Mouse (Mus musculus) spleen, adult 2 months (tissue): ENCODE data around the gene Cdan1. TPM values are rescaled to one million over a fixed set of nuclear protein-coding genes. Genes with fewer than 3 reads are reported as not detected.

Source experiments
- DNase-seq, 2 experiments: peaks; one replicate each; pipeline versions ENCODE4 v3.0.0 to v3.0.0-alpha.2; 2012 to 2021; ENCODE audit warnings: low spot score in 2 of 2, low read depth in 1 of 2
- H3K27ac ChIP-seq: fragments of 200-500 bp; 2 replicates; pipeline ENCODE4 v1.5.1; 2012; ENCODE audit warnings: low read length, inconsistent platforms; ENCODE audit not compliant: insufficient read depth
- H3K27me3 ChIP-seq: fragments of 200-500 bp; 2 replicates; pipeline ENCODE4 v1.6.1; 2012; ENCODE audit warnings: mild to moderate bottlenecking, moderate library complexity, low read length, inconsistent platforms; ENCODE audit not compliant: control insufficient read depth, insufficient read depth
- H3K36me3 ChIP-seq: fragments of 200-500 bp; 2 replicates; pipeline ENCODE4 v1.6.1; 2012; ENCODE audit warnings: mild to moderate bottlenecking, low read length, inconsistent platforms; ENCODE audit not compliant: control insufficient read depth, insufficient read depth
- H3K4me1 ChIP-seq: fragments of 200-500 bp; 2 replicates; pipeline ENCODE4 v1.6.1; 2011; ENCODE audit warnings: inconsistent platforms; ENCODE audit not compliant: control insufficient read depth, insufficient read depth, insufficient read length
- H3K4me3 ChIP-seq: fragments of 200-500 bp; 2 replicates; pipeline ENCODE4 v1.5.1; 2011; ENCODE audit warnings: mild to moderate bottlenecking, inconsistent platforms; ENCODE audit not compliant: insufficient read depth, insufficient read length; ENCODE audit errors: extremely low read depth
- CTCF ChIP-seq: fragments of 200-500 bp; IDR thresholded peaks from 2 replicates; pipeline ENCODE4 v1.5.1; 2011; ENCODE audit warnings: mild to moderate bottlenecking, inconsistent platforms; ENCODE audit not compliant: insufficient read depth, insufficient read length, insufficient replicate concordance; ENCODE audit errors: extremely low read depth
- POLR2A ChIP-seq: fragments of 200-500 bp; IDR thresholded peaks from 2 replicates; pipeline ENCODE4 v1.6.1; 2011; ENCODE audit warnings: low read depth, low read length, inconsistent platforms
- WGBS: fragments of 180-500 bp; shearing (Covaris S2); methylation state at CpG from one replicate; pipeline ENCODE4 v1.1.7; 2018; 5-methylcytosine and 5-hydroxymethylcytosine counted together
- polyA plus RNA-seq: library from polyadenylated mRNA; depleted of rRNA; stranded (reverse); fragments of >200 nt; gene quantifications from 2 replicates; pipeline ENCODE4 v1.2.3, GENCODE M21; 2012

Cdan1 gene
- polyA plus RNA-seq, 1 experiment: 29.7 TPM

GRCm38 (mm10) chr2:120866561-120866960 lies 16.6 kb upstream of the Cdan1 start:
- peak in 1 of 2 experiments; percentile 20 for DNase-seq
- no peak overlapping the region for H3K27ac ChIP-seq
- TF ChIP-seq POLR2A: no peak
- peak; percentile 36; the same call in 1 of the 2 replicates for TF ChIP-seq CTCF
- WGBS: 14% methylated on average over 1 of the region's 1 CpGs
- H3K4me1 ChIP-seq: no peaks in the 10 kb centered on the region
- no peaks in the 10 kb centered on the region for H3K27me3 ChIP-seq
- no peak overlapping the region for H3K4me3 ChIP-seq
- H3K36me3 ChIP-seq: peaks cover 31% of the 10 kb centered on the region

- H3K27ac ChIP-seq: no peak overlapping the region
- no peaks in the 10 kb centered on the region for H3K27me3 ChIP-seq
- WGBS: 98% methylated on average over 1 of the region's 1 CpGs
- H3K4me3 ChIP-seq: no peak overlapping the region
- DNase-seq: no peak
- TF ChIP-seq CTCF (no peak), POLR2A (no peak)
- H3K36me3 ChIP-seq: peaks cover 28% of the 10 kb centered on the region
- H3K4me1 ChIP-seq: no peaks in the 10 kb centered on the region
Observed at GRCm38 (mm10) chr2:120863389-120863788, 13.5 kb upstream of the Cdan1 start.

- DNase-seq: no peak
- no peaks in the 10 kb centered on the region for H3K27me3 ChIP-seq
- 85% methylated on average over 1 of the region's 1 CpGs for WGBS
- H3K36me3 ChIP-seq: peaks cover 21% of the 10 kb centered on the region
- TF ChIP-seq CTCF (no peak), POLR2A (no peak)
- no peak overlapping the region for H3K4me3 ChIP-seq
- H3K27ac ChIP-seq: no peak overlapping the region
- no peaks in the 10 kb centered on the region for H3K4me1 ChIP-seq
Observed at GRCm38 (mm10) chr2:120860699-120861098, 10.8 kb upstream of the Cdan1 start.

GRCm38 (mm10) chr2:120858131-120858530 lies 8.2 kb upstream of the Cdan1 start:
- DNase-seq: no peak
- no peak for TF ChIP-seq CTCF
- 91% methylated on average over 3 of the region's 3 CpGs for WGBS
- no peak overlapping the region for H3K27ac ChIP-seq
- no peaks in the 10 kb centered on the region for H3K27me3 ChIP-seq
- no peak overlapping the region for H3K4me3 ChIP-seq
- H3K36me3 ChIP-seq: peaks cover 12% of the 10 kb centered on the region
- no peaks in the 10 kb centered on the region for H3K4me1 ChIP-seq

GRCm38 (mm10) chr2:120853151-120853550 lies 3.2 kb upstream of the Cdan1 start:
- Histone ChIP-seq H3K27ac (no peak overlapping the region), H3K36me3 (no peaks in the 10 kb centered on the region), H3K4me3 (no peak overlapping the region), H3K4me1 (no peaks in the 10 kb centered on the region), H3K27me3 (no peaks in the 10 kb centered on the region)
- no peak for TF ChIP-seq POLR2A
- TF ChIP-seq CTCF: no peak
- no peak for DNase-seq
- 46% methylated on average over 3 of the region's 3 CpGs for WGBS

GRCm38 (mm10) chr2:120852626-120853025 lies 2.7 kb upstream of the Cdan1 start:
- no peak overlapping the region for H3K4me3 ChIP-seq
- H3K27ac ChIP-seq: no peak overlapping the region
- no peak for DNase-seq
- H3K27me3 ChIP-seq: no peaks in the 10 kb centered on the region
- no peaks in the 10 kb centered on the region for H3K4me1 ChIP-seq
- H3K36me3 ChIP-seq: no peaks in the 10 kb centered on the region
- 19% methylated on average over 1 of the region's 1 CpGs for WGBS
- TF ChIP-seq CTCF: no peak

GRCm38 (mm10) chr2:120850424-120851082 lies 625 bp upstream of the Cdan1 start, which contains the start of gene Ttbk2:
TSS of gene Ttbk2 (minus strand) at chr2:120850604.
- no peak within 1 kb of the TSS for H3K27ac ChIP-seq
- TF ChIP-seq POLR2A (no peak), CTCF (no peak)
- 3% methylated on average over 39 of the region's 39 CpGs for WGBS
- H3K4me1 ChIP-seq: no peaks in the 10 kb centered on the region
- no peaks in the 10 kb centered on the region for H3K27me3 ChIP-seq
- no peaks in the 10 kb centered on the region for H3K36me3 ChIP-seq
- H3K4me3 ChIP-seq: peak within 1 kb of the TSS; percentile 80
- peak; percentile 83 to 94 for DNase-seq
